Mouse (Mus musculus): Measurements from ENCODE around the gene Fam243. TPM values are rescaled to one million over a fixed set of nuclear protein-coding genes. Genes with fewer than 3 reads are reported as not detected.

The Fam243 gene
- total RNA-seq (2023): not detected

GRCm38 (mm10) chr16:92321341-92321740, at the start of gene Fam243:
Gene Fam243, minus strand, starts transcription at chr16:92321441.

DNA sequence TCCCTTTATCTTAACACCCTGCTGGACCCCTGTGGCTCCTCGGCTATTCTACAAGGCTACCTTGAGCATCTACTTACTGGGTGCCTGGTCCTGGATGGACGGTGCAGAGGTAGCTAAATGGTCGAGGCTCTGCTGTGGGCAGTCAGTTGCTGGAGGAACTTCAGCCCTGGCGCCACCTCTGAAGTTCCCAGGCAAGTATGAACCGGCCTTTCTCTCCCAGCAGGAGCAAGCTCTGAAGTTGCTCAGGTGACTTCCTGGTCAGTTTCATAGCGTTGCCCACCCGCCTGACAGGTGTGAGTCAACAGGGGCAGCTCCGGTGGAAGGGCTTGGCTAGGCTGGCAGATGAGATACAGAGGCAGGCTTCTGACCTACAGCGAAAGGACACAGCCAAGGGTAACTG, 38.0 kb upstream of the Fam243 start, which contains the start of gene Kcne1:
Gene Kcne1, minus strand, starts transcription at position 240 of the 400 bp plus-strand sequence.

DNA sequence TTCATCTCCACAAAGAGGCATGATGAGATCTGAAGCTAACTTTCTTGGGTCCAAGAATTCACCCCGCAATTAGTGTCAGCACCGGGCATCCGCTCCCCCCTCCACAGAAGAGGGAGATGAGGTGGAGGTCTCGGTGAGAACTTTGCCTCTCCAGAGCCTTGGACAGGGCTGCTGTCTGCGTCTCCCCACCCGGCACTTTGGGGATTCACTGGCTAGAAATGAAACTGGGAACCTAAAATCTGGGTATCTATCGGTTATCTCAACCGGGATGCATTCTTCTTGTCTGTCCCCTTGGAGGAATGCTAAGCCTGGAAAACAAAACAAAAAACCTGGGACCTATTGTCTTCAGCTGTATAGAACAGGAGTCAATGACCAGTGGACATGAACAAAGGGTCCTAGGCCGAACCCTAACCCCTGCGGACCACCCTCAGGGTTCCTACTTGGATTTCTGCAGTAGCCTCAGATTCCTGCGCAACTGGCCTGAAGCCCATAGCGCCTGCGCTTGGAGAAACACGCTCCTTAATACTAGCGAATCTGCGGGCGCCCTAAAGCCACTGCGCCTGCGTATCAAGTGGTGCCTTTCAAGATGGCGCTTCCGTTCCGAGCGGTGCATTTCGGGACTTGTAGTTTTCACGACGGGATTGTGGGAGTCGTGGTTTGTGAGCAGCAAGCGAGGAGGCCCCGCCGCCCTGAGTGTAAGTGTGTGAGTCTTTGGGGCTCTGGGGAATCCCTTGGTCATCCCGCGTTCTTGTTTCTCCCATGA, 20.4 kb downstream of the Fam243 start, which contains the start of gene Smim11:
Gene Smim11, plus strand, starts transcription at position 638 of the 763 bp plus-strand sequence.

DNA sequence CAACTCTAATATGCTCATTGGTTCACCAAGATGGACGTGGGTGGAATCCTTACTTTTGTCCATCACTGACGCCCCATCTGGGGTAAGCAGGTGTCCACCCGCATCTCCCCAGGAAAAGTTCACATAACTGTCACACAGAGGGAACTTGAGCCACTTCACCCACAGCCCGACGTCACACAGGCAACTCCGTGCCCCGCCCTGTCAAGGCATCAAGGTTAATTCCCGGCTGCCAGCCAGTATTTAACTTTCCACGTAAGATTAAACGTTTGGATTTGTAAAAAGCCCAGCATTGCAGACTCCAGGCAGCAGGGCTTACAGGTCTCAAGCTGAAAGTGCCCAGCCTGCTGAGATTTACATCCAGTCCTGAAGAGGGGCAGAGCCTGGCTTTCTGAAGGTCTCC, 29.1 kb downstream of the Fam243 start, which contains the start of gene Kcne2:
Gene Kcne2, plus strand, starts transcription at position 289 of the 400 bp plus-strand sequence.

Other genes with a start within 250 kb of the Fam243 start
- gene Kcne2, start 29.1 kb downstream of the Fam243 start, total RNA-seq (2023): not detected
- gene Smim11, start 20.2 kb downstream of the Fam243 start, total RNA-seq (2023): 10 to 100 TPM; 17.0 to 18.1 TPM
- not detected for gene Kcne1, start 38.0 kb upstream of the Fam243 start, total RNA-seq (2023)
- gene Rcan1, start 149.4 kb upstream of the Fam243 start, total RNA-seq (2023): 1 to 10 TPM; 7.9 to 9.5 TPM
- gene Clic6, start 164.3 kb upstream of the Fam243 start, total RNA-seq (2023): not detected